Mouse (Mus musculus): ENCODE measurements around the gene Zfp655. TPM values are rescaled to one million over a fixed set of nuclear protein-coding genes. Genes with fewer than 3 reads are reported as not detected.

Gene Zfp655
- polyA plus RNA-seq (2012; ENCODE audit: insufficient read depth, low replicate concordance): 10.5 and 20.8 TPM in 2 replicates

GRCm38 (mm10) chr5:145231367-145231871, at the start of gene Zfp655:
Gene Zfp655, plus strand, starts transcription at chr5:145231715.
- Histone ChIP-seq H3K4me1 (peaks cover 56% of the 10 kb centered on the region), H3K36me3 (replicated peaks; ENCODE audit: low read length) (peaks cover 35% of the 10 kb centered on the region), H3K9me3 (no peaks in the 10 kb centered on the region), H3K4me3 (replicated peaks) (peak within 1 kb of the TSS; percentile 99), H3K27me3 (replicated peaks) (no peaks in the 10 kb centered on the region)
- TF ChIP-seq GATA1 (IDR thresholded peaks at IDR 0.05; ENCODE audit: borderline replicate concordance, low read length) (no peak), FLI1 (IDR thresholded peaks at IDR 0.05; ENCODE audit: low read length) (peak; percentile 51; the same call in 1 of the 2 replicates)

- Histone ChIP-seq H3K36me3 (replicated peaks; ENCODE audit: low read length) (peaks cover 84% of the 10 kb centered on the region), H3K27me3 (replicated peaks) (no peaks in the 10 kb centered on the region), H3K4me1 (peaks cover 42% of the 10 kb centered on the region), H3K4me3 (replicated peaks) (no peak overlapping the region), H3K9me3 (no peaks in the 10 kb centered on the region)
- TF ChIP-seq FLI1 (IDR thresholded peaks at IDR 0.05; ENCODE audit: low read length) (no peak), GATA1 (IDR thresholded peaks at IDR 0.05; ENCODE audit: borderline replicate concordance, low read length) (no peak)
Measured at GRCm38 (mm10) chr5:145185244-145185643, 46.3 kb upstream of the Zfp655 start.

- TF ChIP-seq GATA1 (IDR thresholded peaks at IDR 0.05; ENCODE audit: borderline replicate concordance, low read length) (no peak), FLI1 (IDR thresholded peaks at IDR 0.05; ENCODE audit: low read length) (no peak)
- no peak overlapping the region for H3K4me3 ChIP-seq (replicated peaks)
- H3K4me1 ChIP-seq: peaks cover 52% of the 10 kb centered on the region
- H3K9me3 ChIP-seq: no peaks in the 10 kb centered on the region
- no peaks in the 10 kb centered on the region for H3K27me3 ChIP-seq (replicated peaks)
- H3K36me3 ChIP-seq (replicated peaks; ENCODE audit: low read length): peaks cover 56% of the 10 kb centered on the region
Measured at GRCm38 (mm10) chr5:145189416-145189815, 42.1 kb upstream of the Zfp655 start.

GRCm38 (mm10) chr5:145190373-145190772, 41.1 kb upstream of the Zfp655 start:
- H3K9me3 ChIP-seq: no peaks in the 10 kb centered on the region
- peaks cover 51% of the 10 kb centered on the region for H3K4me1 ChIP-seq
- no peaks in the 10 kb centered on the region for H3K27me3 ChIP-seq (replicated peaks)
- peak overlapping the region; percentile 96 for H3K4me3 ChIP-seq (replicated peaks)
- TF ChIP-seq GATA1 (IDR thresholded peaks at IDR 0.05; ENCODE audit: borderline replicate concordance, low read length) (no peak), FLI1 (IDR thresholded peaks at IDR 0.05; ENCODE audit: low read length) (no peak)
- H3K36me3 ChIP-seq (replicated peaks; ENCODE audit: low read length): peaks cover 58% of the 10 kb centered on the region

GRCm38 (mm10) chr5:145190875-145191798, 40.4 kb upstream of the Zfp655 start:
- peaks cover 48% of the 10 kb centered on the region for H3K4me1 ChIP-seq
- H3K36me3 ChIP-seq (replicated peaks; ENCODE audit: low read length): peaks cover 58% of the 10 kb centered on the region
- TF ChIP-seq GATA1 (IDR thresholded peaks at IDR 0.05; ENCODE audit: borderline replicate concordance, low read length) (no peak), FLI1 (IDR thresholded peaks at IDR 0.05; ENCODE audit: low read length) (no peak)
- H3K4me3 ChIP-seq (replicated peaks): peak overlapping the region; percentile 96
- no peaks in the 10 kb centered on the region for H3K27me3 ChIP-seq (replicated peaks)
- H3K9me3 ChIP-seq: no peaks in the 10 kb centered on the region

GRCm38 (mm10) chr5:145191962-145192361, 39.6 kb upstream of the Zfp655 start, which contains the start of gene Atp5j2:
Gene Atp5j2, minus strand, starts transcription at chr5:145192062.
- H3K4me3 ChIP-seq (replicated peaks): peak within 1 kb of the TSS; percentile 96
- H3K36me3 ChIP-seq (replicated peaks; ENCODE audit: low read length): peaks cover 56% of the 10 kb centered on the region
- no peaks in the 10 kb centered on the region for H3K27me3 ChIP-seq (replicated peaks)

GRCm38 (mm10) chr5:145200387-145200786, 31.1 kb upstream of the Zfp655 start:
- peaks cover 41% of the 10 kb centered on the region for H3K36me3 ChIP-seq (replicated peaks; ENCODE audit: low read length)
- H3K4me1 ChIP-seq: peaks cover 35% of the 10 kb centered on the region
- no peaks in the 10 kb centered on the region for H3K27me3 ChIP-seq (replicated peaks)
- no peak for TF ChIP-seq GATA1 (IDR thresholded peaks at IDR 0.05; ENCODE audit: borderline replicate concordance, low read length)
- TF ChIP-seq FLI1 (IDR thresholded peaks at IDR 0.05; ENCODE audit: low read length): no peak
- no peaks in the 10 kb centered on the region for H3K9me3 ChIP-seq
- H3K4me3 ChIP-seq (replicated peaks): peak overlapping the region; percentile 92

More at GRCm38 (mm10) chr5:145191962-145192361, 39.6 kb upstream of the Zfp655 start, which contains the start of gene Atp5j2:
- no peaks in the 10 kb centered on the region for H3K9me3 ChIP-seq
- peaks cover 41% of the 10 kb centered on the region for H3K4me1 ChIP-seq
- TF ChIP-seq GATA1 (IDR thresholded peaks at IDR 0.05; ENCODE audit: borderline replicate concordance, low read length) (no peak), FLI1 (IDR thresholded peaks at IDR 0.05; ENCODE audit: low read length) (no peak)

GRCm38 (mm10) chr5:145201321-145201991, 30.1 kb upstream of the Zfp655 start, which contains the start of gene Zkscan14:
Gene Zkscan14, minus strand, starts transcription at chr5:145201868.
- Histone ChIP-seq H3K4me1 (peaks cover 42% of the 10 kb centered on the region), H3K4me3 (replicated peaks) (peak within 1 kb of the TSS; percentile 92), H3K27me3 (replicated peaks) (no peaks in the 10 kb centered on the region), H3K36me3 (replicated peaks; ENCODE audit: low read length) (peaks cover 30% of the 10 kb centered on the region), H3K9me3 (no peaks in the 10 kb centered on the region)
- TF ChIP-seq GATA1 (IDR thresholded peaks at IDR 0.05; ENCODE audit: borderline replicate concordance, low read length): no peak
- TF ChIP-seq FLI1 (IDR thresholded peaks at IDR 0.05; ENCODE audit: low read length): no peak

GRCm38 (mm10) chr5:145202446-145202845, 29.1 kb upstream of the Zfp655 start:
- peaks cover 32% of the 10 kb centered on the region for H3K36me3 ChIP-seq (replicated peaks; ENCODE audit: low read length)
- TF ChIP-seq FLI1 (IDR thresholded peaks at IDR 0.05; ENCODE audit: low read length) (no peak), GATA1 (IDR thresholded peaks at IDR 0.05; ENCODE audit: borderline replicate concordance, low read length) (no peak)
- H3K27me3 ChIP-seq (replicated peaks): no peaks in the 10 kb centered on the region
- no peak overlapping the region for H3K4me3 ChIP-seq (replicated peaks)
- peaks cover 42% of the 10 kb centered on the region for H3K4me1 ChIP-seq
- H3K9me3 ChIP-seq: no peaks in the 10 kb centered on the region

Data from megakaryocyte, embryonic 14.5 days (primary cell).